Mouse (Mus musculus): ENCODE measurements around the gene Spast.

DNA sequence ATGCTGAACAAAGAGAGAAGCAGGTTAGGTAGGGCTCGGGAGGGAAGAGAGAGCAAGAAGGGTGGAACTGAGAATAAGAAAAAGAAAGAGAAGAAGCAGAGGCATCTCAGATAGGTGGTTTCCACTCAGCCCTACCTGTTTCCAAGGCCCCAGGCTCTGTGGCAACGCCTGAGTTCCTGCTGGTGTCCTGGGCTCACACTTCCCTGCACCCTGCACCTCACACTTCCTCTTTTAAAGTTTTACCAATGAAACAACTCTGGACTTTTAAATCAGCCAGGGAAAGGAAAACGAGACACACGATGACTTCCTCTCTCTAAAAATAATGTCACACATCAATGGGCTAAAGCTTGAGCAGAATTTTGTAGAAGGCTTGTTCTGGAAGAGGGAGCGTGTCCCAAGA, 101.7 kb downstream of the Spast start:
- TF ChIP-seq CTCF (IDR thresholded peaks at IDR 0.05; ENCODE audit: borderline replicate concordance, extremely low read depth, insufficient read depth, insufficient read length): no peak
- no peak for TF ChIP-seq POLR2A (IDR thresholded peaks at IDR 0.05; ENCODE audit: borderline replicate concordance, extremely low read depth, insufficient read depth, insufficient read length, poor library complexity, severe bottlenecking)

Measured in brain, embryonic 14.5 days (tissue).